Mouse (Mus musculus) gastrocnemius, postnatal 25 days (tissue): ENCODE measurements at regions not wholly inside any gene's neighbourhood (a gene's known extent, or its start where the extent isn't known, plus 50 kb on each side); places are given as distances from the start of the nearest gene placed in this dataset.

Experiments used
- DNase-seq: peaks from one replicate; pipeline ENCODE4 v3.0.0; 2022

GRCm38 (mm10) chr8:47615061-47615460, 60.3 kb downstream of the Ing2 start:
- DNase-seq: no peak

GRCm38 (mm10) chr8:47611773-47612433, 63.5 kb downstream of the Ing2 start:
- no peak for DNase-seq

- DNase-seq: no peak
Measured at GRCm38 (mm10) chr8:47609969-47610368, 65.4 kb downstream of the Ing2 start.

GRCm38 (mm10) chr8:47604198-47604835, 70.9 kb downstream of the Rwdd4a start:
- DNase-seq: peak; percentile 43
